Mouse (Mus musculus): ENCODE results near the gene Khdrbs1. TPM values are rescaled to one million over a fixed set of nuclear protein-coding genes. Genes with fewer than 3 reads are reported as not detected.
"Not testable (repeated sequence)": the region's sequence is repeated elsewhere in the genome, so short reads cannot be mapped to it uniquely, and the experiment has no call there.

Khdrbs1 gene
- polyA plus RNA-seq, 1 experiment from 2014 or later = 59.4 TPM

DNA sequence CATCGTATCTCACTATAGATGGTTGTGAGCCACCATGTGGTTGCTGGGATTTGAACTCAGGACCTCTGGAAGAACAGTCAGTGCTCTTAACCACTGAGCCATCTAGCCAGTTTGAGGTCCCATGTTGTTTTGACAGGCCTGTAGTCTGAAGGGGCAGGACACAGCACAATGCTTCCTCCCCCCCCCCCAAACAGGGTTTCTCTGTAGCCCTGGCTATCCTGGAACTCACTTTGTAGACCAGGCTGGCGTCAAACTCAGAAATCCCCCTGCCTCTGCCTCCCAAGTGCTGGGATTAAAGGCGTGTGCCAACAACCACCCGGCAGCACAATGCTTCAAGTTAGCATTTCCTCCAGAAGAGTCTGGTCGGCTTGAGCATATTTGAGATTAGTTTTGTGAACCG is 41.4 kb downstream of the Khdrbs1 start:
- H3K9me3 ChIP-seq (replicated peaks); H3K27ac ChIP-seq; H3K4me3 ChIP-seq; H3K4me2 ChIP-seq; H3K27me3 ChIP-seq (replicated peaks); ATAC-seq; H3K9ac ChIP-seq: not testable (repeated sequence)
- 84% methylated on average over 6 of the region's 6 CpGs for WGBS (ENCODE audit: insufficient replicate concordance)
- Histone ChIP-seq H3K36me3 (peaks cover 34% of the 10 kb centered on the region), H3K4me1 (peaks cover 27% of the 10 kb centered on the region)

GRCm38 (mm10) chr4:129700216-129700615 is 41.9 kb downstream of the Khdrbs1 start:
- Histone ChIP-seq H3K36me3 (peaks cover 30% of the 10 kb centered on the region), H3K4me3 (no peak overlapping the region), H3K4me1 (peaks cover 31% of the 10 kb centered on the region), H3K9ac (no peak overlapping the region), H3K4me2 (no peak overlapping the region), H3K27ac (no peak overlapping the region), H3K9me3 (replicated peaks) (no peaks in the 10 kb centered on the region), H3K27me3 (replicated peaks) (no peaks in the 10 kb centered on the region)
- WGBS (ENCODE audit: insufficient replicate concordance) = 85% methylated on average over 1 of the region's 1 CpGs
- no peak for ATAC-seq

DNA sequence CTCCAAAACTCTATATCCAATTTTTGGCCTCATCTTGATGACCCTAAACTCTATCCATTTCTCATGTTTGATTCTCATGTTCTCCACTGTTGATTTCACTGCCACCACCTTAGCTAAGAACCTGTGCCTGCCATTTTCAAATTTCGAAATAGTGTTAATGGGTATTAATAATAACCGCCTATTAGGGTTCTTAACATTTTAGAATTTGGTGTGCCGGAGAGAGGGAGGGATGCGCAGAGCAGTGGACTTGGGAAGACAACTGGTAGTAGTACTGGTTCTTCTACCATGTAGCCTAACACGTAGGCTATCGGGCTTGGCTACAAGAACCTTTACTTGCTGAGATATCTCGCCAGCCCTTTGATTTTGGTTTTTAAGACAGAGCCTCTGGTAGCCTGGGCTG is 44.9 kb downstream of the Khdrbs1 start:
- WGBS (ENCODE audit: insufficient replicate concordance) = 69% methylated on average over 7 of the region's 7 CpGs
- Histone ChIP-seq H3K36me3 (peaks cover 21% of the 10 kb centered on the region), H3K27ac (peak overlapping the region; percentile 80), H3K4me1 (peaks cover 35% of the 10 kb centered on the region), H3K9ac (peak overlapping the region; percentile 80), H3K9me3 (replicated peaks) (no peaks in the 10 kb centered on the region), H3K27me3 (replicated peaks) (no peaks in the 10 kb centered on the region), H3K4me2 (peak overlapping the region; percentile 93), H3K4me3 (peak overlapping the region; percentile 87)
- no peak for ATAC-seq

GRCm38 (mm10) chr4:129696158-129696985 is 45.7 kb downstream of the Khdrbs1 start, which contains the start of gene Tmem39b:
Gene Tmem39b (minus strand): TSS chr4:129696838.
- H3K4me1 ChIP-seq = peaks cover 28% of the 10 kb centered on the region
- H3K9me3 ChIP-seq (replicated peaks) = no peaks in the 10 kb centered on the region
- H3K4me2 ChIP-seq = peak within 1 kb of the TSS; percentile 93
- peak within 1 kb of the TSS; percentile 87 for H3K4me3 ChIP-seq
- H3K9ac ChIP-seq = peak within 1 kb of the TSS; percentile 80
- H3K36me3 ChIP-seq = peaks cover 29% of the 10 kb centered on the region
- H3K27me3 ChIP-seq (replicated peaks) = no peaks in the 10 kb centered on the region
- WGBS (ENCODE audit: insufficient replicate concordance) = under 1% methylated on average over 54 of the region's 57 CpGs
- peak; percentile 89 for ATAC-seq
- H3K27ac ChIP-seq = peak within 1 kb of the TSS; percentile 80

- Histone ChIP-seq H3K9ac (peak overlapping the region; percentile 80), H3K4me3 (peak overlapping the region; percentile 87), H3K4me1 (peaks cover 27% of the 10 kb centered on the region), H3K9me3 (replicated peaks) (no peaks in the 10 kb centered on the region), H3K36me3 (peaks cover 35% of the 10 kb centered on the region), H3K27ac (peak overlapping the region; percentile 80), H3K4me2 (peak overlapping the region; percentile 93), H3K27me3 (replicated peaks) (no peaks in the 10 kb centered on the region)
- 13% methylated on average over 6 of the region's 6 CpGs for WGBS (ENCODE audit: insufficient replicate concordance)
- 0 out of 2 replicates have a peak, but pooled peaks have one; percentile 1 for ATAC-seq
These were observed 46.3 kb downstream of the Khdrbs1 start for GRCm38 (mm10) chr4:129695815-129696157.

GRCm38 (mm10) chr4:129684531-129684930 is 57.6 kb downstream of the Khdrbs1 start:
- no peak overlapping the region for H3K27ac ChIP-seq
- H3K4me2 ChIP-seq = no peak overlapping the region
- H3K4me3 ChIP-seq = no peak overlapping the region
- H3K9ac ChIP-seq = no peak overlapping the region
- no peaks in the 10 kb centered on the region for H3K4me1 ChIP-seq
- H3K27me3 ChIP-seq (replicated peaks) = no peaks in the 10 kb centered on the region
- ATAC-seq = no peak
- H3K36me3 ChIP-seq = peaks cover 83% of the 10 kb centered on the region
- H3K9me3 ChIP-seq (replicated peaks) = no peaks in the 10 kb centered on the region
- WGBS (ENCODE audit: insufficient replicate concordance) = 92% methylated on average over 6 of the region's 6 CpGs

DNA sequence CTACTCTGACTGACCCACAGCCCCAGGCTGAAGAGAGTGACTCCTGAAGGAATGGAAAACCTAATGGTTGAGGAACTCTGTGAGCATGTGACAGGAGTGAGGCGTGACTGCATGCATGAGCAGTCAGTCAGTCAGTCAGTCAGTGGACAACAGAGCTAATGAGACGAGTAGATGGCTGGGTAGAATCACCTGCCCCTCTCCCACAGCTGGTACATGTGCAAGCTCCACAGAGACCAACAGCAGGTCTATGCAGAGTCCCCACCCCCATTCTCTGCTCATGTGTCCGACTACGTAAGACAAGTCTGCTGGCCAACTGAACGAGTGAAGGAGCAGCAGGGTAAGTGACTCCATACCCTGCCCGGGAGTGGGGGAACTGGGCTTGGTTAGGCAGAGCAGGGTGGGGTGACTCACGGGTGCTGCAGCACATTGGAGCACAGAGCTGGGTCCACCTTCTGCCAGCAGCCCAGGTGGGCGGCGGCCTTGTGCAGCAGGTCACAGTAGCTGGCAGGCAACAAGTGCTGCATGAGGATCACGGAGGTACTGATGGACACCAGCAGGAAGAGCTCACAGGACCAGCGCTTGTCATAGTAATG is 58.1 kb downstream of the Khdrbs1 start:
- no peak for ATAC-seq
- Histone ChIP-seq H3K9ac (no peak overlapping the region), H3K9me3 (replicated peaks) (no peaks in the 10 kb centered on the region), H3K36me3 (peaks cover 86% of the 10 kb centered on the region), H3K27ac (no peak overlapping the region), H3K4me2 (no peak overlapping the region), H3K4me3 (no peak overlapping the region), H3K27me3 (replicated peaks) (no peaks in the 10 kb centered on the region), H3K4me1 (no peaks in the 10 kb centered on the region)
- WGBS (ENCODE audit: insufficient replicate concordance) = 79% methylated on average over 11 of the region's 11 CpGs

- Histone ChIP-seq H3K4me3 (no peak overlapping the region), H3K9ac (no peak overlapping the region), H3K36me3 (peaks cover 84% of the 10 kb centered on the region), H3K4me1 (no peaks in the 10 kb centered on the region), H3K4me2 (no peak overlapping the region), H3K9me3 (replicated peaks) (no peaks in the 10 kb centered on the region), H3K27me3 (replicated peaks) (no peaks in the 10 kb centered on the region), H3K27ac (no peak overlapping the region)
- no peak for ATAC-seq
- 90% methylated on average over 11 of the region's 11 CpGs for WGBS (ENCODE audit: insufficient replicate concordance)
These were observed 60.3 kb downstream of the Khdrbs1 start for GRCm38 (mm10) chr4:129681837-129682236.

- no peaks in the 10 kb centered on the region for H3K9me3 ChIP-seq (replicated peaks)
- peak overlapping the region; percentile 72 for H3K4me2 ChIP-seq
- H3K27me3 ChIP-seq (replicated peaks) = no peaks in the 10 kb centered on the region
- peak overlapping the region; percentile 90 for H3K27ac ChIP-seq
- peak overlapping the region; percentile 82 for H3K4me3 ChIP-seq
- H3K4me1 ChIP-seq = peaks cover 32% of the 10 kb centered on the region
- peaks cover 24% of the 10 kb centered on the region for H3K36me3 ChIP-seq
- peak overlapping the region; percentile 92 for H3K9ac ChIP-seq
- WGBS (ENCODE audit: insufficient replicate concordance) = 4% methylated on average over 10 of the region's 10 CpGs
- no peak; the same call in 1 of the 2 replicates for ATAC-seq
These were observed 69.1 kb downstream of the Khdrbs1 start for GRCm38 (mm10) chr4:129672878-129673449.

- peak; percentile 79 for ATAC-seq
- peak within 1 kb of the TSS; percentile 90 for H3K27ac ChIP-seq
- H3K9ac ChIP-seq = peak within 1 kb of the TSS; percentile 92
- under 1% methylated on average over 65 of the region's 65 CpGs for WGBS (ENCODE audit: insufficient replicate concordance)
- no peaks in the 10 kb centered on the region for H3K9me3 ChIP-seq (replicated peaks)
- peak within 1 kb of the TSS; percentile 82 for H3K4me3 ChIP-seq
- peaks cover 32% of the 10 kb centered on the region for H3K4me1 ChIP-seq
- H3K36me3 ChIP-seq = peaks cover 26% of the 10 kb centered on the region
- no peaks in the 10 kb centered on the region for H3K27me3 ChIP-seq (replicated peaks)
- H3K4me2 ChIP-seq = peak within 1 kb of the TSS; percentile 72
These were observed 69.8 kb downstream of the Khdrbs1 start, which contains the start of gene Kpna6 for GRCm38 (mm10) chr4:129672083-129672877. Gene Kpna6 (minus strand): TSS chr4:129672767.

- peak; percentile 73 for ATAC-seq
These were observed 70.5 kb downstream of the Khdrbs1 start for GRCm38 (mm10) chr4:129671491-129672082.

More at GRCm38 (mm10) chr4:129671491-129672082, 70.5 kb downstream of the Khdrbs1 start:
- WGBS (ENCODE audit: insufficient replicate concordance) = 5% methylated on average over 12 of the region's 12 CpGs
- no peaks in the 10 kb centered on the region for H3K9me3 ChIP-seq (replicated peaks)
- H3K4me1 ChIP-seq = peaks cover 32% of the 10 kb centered on the region
- H3K4me2 ChIP-seq = peak overlapping the region; percentile 72
- peak overlapping the region; percentile 90 for H3K27ac ChIP-seq
- H3K27me3 ChIP-seq (replicated peaks) = no peaks in the 10 kb centered on the region
- H3K4me3 ChIP-seq = peak overlapping the region; percentile 82
- peaks cover 25% of the 10 kb centered on the region for H3K36me3 ChIP-seq
- H3K9ac ChIP-seq = peak overlapping the region; percentile 92

All from liver, embryonic 12.5 days (tissue).